Mouse (Mus musculus): ENCODE data around the gene Nudt1.

The Nudt1 gene

GRCm38 (mm10) chr5:140379299-140379698, 57.8 kb downstream of the Nudt1 start:
- ATAC-seq (ENCODE audit: insufficient number of reproducible peaks, low FRiP score, low TSS enrichment): no peak

GRCm38 (mm10) chr5:140381156-140381555, 59.7 kb downstream of the Nudt1 start:
- no peak for ATAC-seq (ENCODE audit: insufficient number of reproducible peaks, low FRiP score, low TSS enrichment)

- ATAC-seq (ENCODE audit: insufficient number of reproducible peaks, low FRiP score, low TSS enrichment): no peak
These were observed 61.2 kb downstream of the Nudt1 start for GRCm38 (mm10) chr5:140382688-140383087.

GRCm38 (mm10) chr5:140383559-140383958, 62.1 kb downstream of the Nudt1 start:
- no peak for ATAC-seq (ENCODE audit: insufficient number of reproducible peaks, low FRiP score, low TSS enrichment)

GRCm38 (mm10) chr5:140384462-140384861, 63.0 kb downstream of the Nudt1 start:
- ATAC-seq (ENCODE audit: insufficient number of reproducible peaks, low FRiP score, low TSS enrichment): no peak

GRCm38 (mm10) chr5:140387236-140387635, 65.8 kb downstream of the Nudt1 start:
- ATAC-seq (ENCODE audit: insufficient number of reproducible peaks, low FRiP score, low TSS enrichment): no peak

Measured in cerebellum, adult (tissue).